Mouse (Mus musculus) cerebellum, postnatal 14 days (tissue): Measurements from ENCODE around the gene Sumo3.

Experiments used
- DNase-seq, 2 experiments: peaks; one replicate each; pipeline ENCODE4 v3.0.0; 2021; ENCODE audit warnings: mixed read lengths in 2 of 2

The Sumo3 gene

DNA sequence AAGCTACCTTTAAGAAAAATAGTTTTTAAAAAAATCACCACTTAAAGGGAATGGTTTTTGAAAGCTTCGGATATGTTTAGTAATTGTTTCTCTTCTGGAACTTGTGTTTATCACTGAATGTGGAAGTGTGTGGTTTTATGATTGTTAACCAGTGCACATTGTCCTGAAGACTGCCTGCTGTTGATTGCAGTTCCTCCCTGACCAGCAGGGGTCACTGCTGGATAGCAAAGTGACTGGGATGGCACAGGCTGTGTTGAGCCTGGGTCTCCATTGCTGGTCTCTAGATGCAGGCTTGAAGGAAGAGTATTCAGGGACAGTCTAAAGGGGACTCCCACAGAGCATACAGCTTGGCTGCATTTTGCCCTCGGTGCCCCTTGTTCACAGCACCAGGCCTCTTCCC is 21.6 kb downstream of the Sumo3 start:
- peak; percentile 89 to 91 for DNase-seq

DNA sequence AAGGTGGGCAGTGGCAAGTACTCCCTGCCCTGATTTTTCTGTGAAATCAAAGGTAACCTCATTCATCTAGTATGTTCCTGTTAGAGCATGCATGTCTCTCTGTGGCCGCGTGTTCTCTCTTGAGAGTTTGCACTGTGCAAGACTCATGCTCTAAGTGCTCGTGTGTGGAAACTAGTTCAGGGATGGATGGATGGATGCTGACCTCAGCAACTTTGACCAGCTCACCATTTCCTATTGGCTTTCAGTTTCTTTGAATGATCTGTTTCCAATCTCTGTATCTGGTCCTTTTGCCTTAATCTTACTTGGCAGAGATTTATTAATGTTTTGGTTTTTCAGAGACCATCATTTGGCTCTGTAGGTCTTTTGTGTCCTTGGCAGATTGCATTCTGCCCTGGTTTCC is 23.3 kb downstream of the Sumo3 start:
- DNase-seq, result no peak

DNA sequence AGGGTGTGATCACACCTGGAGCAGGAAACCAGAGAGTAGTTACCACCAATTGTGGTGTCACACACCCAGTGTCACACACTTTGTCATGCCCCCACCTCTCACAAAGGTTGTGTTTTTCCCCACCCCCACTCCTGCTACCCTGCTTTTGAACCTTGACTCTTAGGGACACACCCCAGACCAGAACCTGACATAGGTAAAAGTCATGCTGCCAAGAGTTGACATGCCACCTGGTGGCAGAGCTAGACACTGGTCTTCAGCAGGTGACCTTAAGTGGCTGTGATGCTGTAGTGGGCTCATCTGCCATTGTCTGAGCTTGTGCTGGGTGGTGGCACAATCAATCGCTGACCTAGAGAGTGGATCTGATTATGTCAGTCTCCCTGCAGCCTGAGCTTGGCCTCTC is 24.1 kb downstream of the Sumo3 start:
- DNase-seq, result peak in 1 of 2 experiments; percentile 26

DNA sequence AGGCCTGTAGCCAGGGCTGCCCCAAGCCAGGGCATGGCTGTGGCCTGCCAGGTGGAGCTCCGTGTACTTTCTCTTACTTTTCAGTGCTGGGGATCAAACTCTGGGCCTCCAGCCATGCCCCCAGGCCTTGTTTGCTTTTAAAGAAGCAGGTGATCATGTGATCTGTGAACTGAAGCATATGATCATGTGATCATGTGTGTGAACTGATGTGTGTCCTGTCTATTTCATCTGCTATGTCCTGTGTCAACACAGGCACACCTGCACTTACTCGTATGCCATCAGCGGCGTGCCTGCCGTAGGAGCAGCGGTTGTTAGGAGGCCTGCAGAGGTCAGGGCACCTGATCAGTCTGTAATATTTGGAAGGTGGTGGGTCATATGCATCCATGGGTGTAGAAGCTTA is 28.1 kb downstream of the Sumo3 start:
- DNase-seq, result peak in 1 of 2 experiments; percentile 9

DNA sequence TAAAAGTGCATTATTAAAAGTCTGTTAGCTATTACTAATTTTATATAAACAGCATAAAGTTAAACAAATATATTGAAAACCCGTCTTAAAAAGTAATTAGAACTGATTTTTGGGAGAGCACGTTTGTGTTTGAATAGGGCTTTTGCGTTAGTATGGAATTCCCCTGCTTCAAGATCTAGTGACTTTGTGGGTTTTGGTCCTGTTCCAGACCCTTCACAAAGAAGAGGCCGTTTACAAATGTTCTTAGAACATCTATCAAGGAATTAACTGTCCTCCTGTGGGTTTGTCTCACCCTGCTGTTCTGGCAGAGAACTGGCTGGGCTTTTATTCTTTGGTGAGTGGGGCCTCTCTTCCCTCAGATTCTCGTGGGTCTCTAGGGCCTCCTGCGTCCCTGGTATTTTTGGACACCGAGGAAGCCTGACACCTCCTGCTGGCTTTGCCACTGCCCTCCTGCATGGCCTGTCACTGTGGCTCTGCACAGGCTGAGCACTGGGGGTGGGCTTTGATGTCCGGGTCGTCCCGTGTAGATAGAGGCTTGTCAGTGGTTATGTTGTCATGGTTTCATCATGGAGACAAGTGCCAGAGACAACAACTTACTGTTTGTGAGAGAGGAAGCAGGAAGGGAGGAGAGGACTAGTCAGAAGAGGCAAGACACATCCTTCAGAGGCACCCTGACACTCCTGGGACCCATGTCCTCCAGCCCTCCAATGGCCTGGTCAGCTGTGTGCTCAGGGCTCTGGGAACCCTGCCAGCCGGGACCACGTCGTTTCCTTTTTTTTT is 28.7 kb downstream of the Sumo3 start:
- peak in 1 of 2 experiments; percentile 20 for DNase-seq

DNA sequence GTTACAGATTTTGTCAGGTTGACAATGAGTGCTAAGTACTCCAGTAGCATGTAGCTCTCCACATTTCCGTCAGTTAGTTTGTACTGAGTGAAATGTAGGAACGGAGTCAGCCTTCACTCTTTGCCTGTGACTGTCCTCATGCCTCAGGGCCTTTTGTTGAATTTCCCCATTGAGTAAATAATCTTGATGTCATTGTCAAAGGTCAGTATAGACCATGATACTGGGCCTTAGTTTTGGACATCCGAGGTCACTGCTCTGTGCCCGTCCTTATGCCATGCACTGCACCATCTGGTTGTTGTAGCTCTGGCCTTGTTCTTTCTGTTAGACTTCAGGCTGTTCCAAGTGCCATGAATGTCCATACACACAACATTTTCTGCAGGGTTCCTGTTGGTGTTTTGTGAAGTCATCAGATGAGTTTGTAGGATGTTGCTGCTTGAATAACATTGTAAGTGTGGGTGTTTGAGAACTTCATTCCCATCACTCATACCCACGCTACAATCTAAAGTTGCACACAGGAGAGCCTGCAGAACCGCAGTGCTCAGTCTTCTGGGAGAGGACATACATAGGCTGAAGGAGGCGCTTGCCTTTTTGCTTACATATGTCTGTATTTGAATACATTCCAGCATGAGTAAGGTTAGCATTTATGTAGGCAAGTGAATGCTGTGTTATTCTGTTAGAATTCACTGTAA is 30.5 kb downstream of the Sumo3 start:
- DNase-seq, result no peak

DNA sequence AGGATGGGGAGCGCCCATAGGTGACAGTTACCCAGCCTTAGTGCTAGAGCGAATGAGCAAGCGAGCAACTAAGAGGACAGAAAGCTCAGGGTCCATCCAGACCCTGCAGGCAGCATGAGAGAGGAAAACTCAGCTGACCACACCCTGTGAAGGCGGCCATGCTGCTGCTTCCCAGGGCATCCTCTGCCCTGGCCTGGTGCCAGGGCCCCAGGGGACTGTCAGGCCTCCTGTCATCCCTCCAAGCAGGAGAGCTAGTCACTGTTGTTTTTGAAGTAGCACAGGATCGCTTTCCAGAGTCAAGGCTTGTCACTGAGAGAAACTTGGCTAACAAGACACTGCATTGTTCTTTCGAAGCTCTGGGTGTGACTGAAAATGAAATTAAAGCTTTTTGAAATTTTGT is 33.1 kb downstream of the Sumo3 start:
- DNase-seq, result no peak

DNA sequence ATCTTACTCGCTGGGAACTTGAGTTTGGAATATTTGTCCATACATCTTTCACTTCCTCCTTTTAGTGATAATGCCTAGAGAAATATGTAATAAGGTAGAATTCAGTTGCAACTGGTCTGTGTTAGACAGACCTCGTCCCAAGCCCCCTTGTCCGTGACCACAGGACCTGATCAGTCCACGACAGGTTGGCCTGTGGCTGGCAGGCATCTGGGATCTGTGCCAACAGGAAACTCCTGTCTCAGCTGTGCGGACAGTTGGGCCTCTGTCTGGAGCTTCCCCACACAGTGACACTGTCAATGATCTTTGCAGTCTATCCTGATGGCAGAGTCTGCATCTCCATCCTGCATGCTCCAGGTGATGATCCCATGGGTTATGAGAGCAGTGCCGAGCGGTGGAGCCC is 37.3 kb downstream of the Sumo3 start:
- no peak for DNase-seq

DNA sequence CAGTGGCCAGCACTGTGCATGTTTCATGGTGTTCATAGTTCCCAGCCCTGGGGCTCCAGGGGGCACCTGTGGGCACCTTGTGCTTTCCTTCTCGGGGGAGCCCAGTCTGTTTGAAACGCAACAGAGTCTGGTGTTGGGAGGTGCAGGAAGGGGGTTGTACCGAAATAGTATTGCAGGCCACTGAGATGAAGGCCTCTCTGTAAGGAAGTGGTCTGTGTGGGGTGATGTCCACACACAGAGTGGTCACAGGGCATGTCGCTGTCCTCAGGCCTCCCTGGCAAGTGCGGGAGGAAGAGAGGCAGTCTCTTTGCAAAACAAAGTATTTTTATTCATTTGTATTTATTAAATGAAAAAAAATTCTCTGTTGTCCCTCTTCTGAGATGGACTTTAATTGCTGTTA is 39.7 kb downstream of the Sumo3 start:
- no peak for DNase-seq

DNA sequence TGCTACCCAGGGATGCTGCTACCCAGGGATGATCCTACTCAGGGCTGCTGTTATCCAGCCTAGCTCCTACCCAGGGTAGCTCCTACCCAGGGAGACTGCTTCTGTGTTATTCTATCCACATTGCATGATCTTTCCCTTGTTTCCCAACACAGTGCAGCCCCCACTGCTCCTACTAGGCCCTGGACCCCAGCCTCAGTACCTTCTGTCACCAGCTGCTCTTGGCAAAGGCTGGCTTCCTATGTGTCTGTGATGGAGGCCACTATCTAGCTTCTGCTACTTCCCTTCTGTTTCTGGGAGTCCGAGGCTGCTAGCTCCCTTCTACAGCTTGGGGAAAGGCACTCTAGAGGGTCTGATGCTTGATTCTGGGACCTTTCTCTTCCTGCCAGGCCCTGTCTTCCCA is 41.6 kb downstream of the Sumo3 start:
- DNase-seq, result peak; percentile 39 to 42

DNA sequence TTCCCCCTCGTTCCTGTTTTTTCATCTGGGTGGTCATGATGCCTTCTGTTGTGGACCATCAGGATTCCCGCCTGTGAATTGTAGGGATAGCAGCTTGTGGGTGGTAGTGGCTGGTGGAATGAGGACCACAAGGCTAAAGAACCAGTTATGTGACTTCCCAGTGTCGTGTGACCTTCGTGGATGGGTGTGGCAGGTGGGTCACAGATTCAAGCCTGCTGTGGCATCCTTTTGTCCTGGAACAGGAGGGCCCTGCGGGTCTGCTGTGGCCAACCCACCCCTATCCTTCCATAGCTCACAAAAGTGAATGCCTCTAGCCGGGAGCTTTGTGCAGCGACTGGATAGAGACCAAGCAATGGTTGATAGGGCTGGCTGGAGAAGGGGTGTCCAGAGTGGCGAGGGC is 42.0 kb downstream of the Sumo3 start:
- DNase-seq, result no peak

DNA sequence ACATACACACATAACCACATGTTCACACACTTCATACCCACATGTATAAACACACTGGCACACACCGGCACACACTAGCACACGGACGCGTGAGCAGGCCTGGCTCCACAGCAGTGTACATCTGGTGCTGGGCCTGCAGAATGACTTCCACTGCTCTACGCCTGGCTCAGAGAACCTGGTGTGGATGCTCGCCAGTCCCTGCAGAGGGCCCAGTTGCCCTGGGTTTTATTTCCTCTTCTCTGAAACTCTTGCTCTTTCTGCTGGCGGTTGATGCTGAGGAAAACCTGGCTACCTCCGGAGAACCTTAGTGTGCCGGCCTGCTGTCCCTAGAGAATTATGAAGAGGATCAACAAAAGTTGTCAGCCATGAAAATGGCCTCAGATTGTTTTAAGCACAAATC is 46.1 kb downstream of the Sumo3 start:
- DNase-seq, result peak in 1 of 2 experiments; percentile 53

DNA sequence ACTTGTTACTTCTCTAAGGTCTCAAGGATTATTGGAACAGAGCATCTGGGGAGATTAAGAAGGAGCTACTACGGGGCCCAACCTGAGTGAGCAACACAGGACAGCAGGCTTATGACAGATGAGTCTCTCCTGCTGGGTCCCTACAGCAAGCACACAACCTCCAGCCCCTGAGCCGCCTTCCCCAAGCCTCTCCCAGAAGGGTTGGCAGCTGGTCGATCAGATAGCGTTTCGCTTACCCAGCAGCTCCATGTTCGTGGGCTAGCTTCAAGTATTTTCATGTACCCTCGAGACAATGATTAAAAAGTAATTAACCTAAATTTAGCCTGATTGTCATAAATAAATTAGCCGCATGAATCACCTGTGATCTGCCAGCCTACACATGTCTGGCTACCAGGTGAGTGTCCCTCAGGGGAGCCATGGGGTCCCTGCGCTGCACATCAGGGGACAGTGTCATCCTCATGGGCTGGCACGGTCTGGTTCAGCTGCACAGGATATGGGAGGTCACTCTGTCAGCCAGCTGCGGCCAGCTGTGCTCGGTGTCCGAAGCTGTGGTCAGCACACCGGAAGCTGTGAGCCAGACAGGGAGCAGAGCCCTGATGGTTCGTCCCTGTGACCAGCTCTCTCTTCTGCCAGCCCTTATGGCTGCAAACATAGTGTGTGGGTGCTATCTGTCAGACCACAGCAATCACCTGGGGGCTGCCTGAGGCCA is 52.5 kb downstream of the Sumo3 start:
- no peak for DNase-seq

DNA sequence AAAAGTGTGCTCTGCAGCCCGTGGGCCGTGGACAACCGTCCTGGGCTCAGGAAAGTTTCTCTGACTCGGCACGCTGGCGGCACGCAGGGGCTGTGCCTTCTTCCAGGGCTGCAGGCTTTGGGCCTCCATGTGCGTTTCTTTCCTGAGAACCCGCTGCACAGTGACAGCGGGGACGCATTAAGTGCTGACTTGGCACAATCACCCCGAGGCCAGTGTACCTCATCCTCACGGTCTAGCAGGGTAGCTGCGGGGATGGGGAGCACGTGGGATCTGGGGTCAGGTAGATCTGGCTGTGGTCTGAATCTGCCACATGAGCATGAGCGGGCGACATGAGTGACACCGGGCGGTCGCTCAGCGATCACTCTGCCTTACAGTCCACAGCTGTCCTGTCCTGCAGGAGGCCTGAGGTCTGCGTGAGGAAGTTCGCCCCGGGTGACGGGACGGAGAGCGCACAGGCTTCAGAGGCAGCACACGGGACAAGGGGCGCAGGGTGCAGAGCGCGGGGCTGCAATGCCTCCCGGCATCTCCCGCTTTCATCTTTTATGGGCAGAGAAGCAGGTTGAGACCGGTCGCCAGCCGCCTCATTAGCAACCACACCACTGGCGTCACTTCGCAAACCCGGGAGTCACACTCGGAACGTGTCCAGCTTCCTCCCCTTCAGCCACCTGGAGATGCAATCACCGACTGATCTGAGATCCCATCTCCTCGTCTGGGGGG is 58.2 kb downstream of the Sumo3 start:
- no peak for DNase-seq

DNA sequence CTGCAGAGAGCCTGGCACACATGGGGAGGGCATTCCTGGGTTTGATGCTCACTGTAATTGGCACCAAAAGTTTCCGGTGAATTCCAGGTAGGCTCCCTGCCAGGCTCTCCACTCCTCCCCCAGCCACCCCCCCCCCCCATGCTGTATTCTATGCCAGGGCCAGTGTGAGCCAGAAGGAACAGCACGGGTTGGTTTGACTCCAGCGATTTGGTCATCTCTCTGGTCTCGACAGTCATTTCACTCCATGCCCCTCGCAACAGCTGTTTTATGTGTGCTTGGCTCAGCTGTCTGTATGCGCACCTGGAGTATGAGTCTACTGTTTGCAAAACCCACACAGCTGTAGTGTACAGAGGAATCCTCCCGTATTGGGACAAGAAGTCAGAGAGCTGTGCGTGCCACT is 60.4 kb downstream of the Sumo3 start:
- peak; percentile 50 to 67 for DNase-seq

DNA sequence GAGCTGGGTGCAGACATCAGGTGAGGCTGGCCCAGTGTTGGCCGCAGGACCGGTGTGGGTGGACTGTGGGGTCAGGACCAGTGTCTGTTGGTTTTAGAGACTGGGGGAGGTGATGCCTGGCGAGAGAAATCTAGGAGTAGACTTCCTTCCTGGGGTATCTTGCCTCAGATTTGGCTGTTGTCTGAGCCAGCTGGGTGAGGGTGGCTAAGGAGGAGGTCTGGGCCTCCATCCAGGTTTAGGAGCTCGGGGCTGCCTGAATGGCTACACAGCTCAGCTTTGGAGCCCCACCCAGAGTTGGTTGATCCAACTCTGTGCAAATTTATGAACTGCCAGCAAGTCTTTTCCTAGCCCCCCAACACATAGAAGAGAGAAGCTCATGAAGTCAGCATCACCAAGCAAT is 61.5 kb downstream of the Sumo3 start:
- no peak for DNase-seq
